Mouse (Mus musculus): Measurements from ENCODE around the gene H2afj. TPM values are rescaled to one million over a fixed set of nuclear protein-coding genes. Genes with fewer than 3 reads are reported as not detected.
"Not testable (repeated sequence)": the region's sequence is repeated elsewhere in the genome, so short reads cannot be mapped to it uniquely, and the experiment has no call there.

The H2afj gene
- total RNA-seq, 2 experiments from 2014 or later, result 12.4 to 13.8 TPM

- H3K27ac ChIP-seq, result no peak overlapping the region
- intact Hi-C loops (cut with DNase I), result no loop called here
- no peak for TF ChIP-seq CTCF (IDR thresholded peaks at IDR 0.05)
- DNase-seq, result no peak
- no peak overlapping the region for H3K4me3 ChIP-seq
Measured at GRCm38 (mm10) chr6:136795850-136796249, 12.2 kb upstream of the H2afj start.

- H3K27ac ChIP-seq; H3K4me3 ChIP-seq; DNase-seq; intact Hi-C loops (cut with DNase I): not testable (repeated sequence)
Measured at GRCm38 (mm10) chr6:136797874-136798693, 10.0 kb upstream of the H2afj start.

GRCm38 (mm10) chr6:136800710-136801109 lies 7.3 kb upstream of the H2afj start:
- no peak for DNase-seq
- intact Hi-C loops (cut with DNase I), result loop anchor here (10.0 kb wide), 1 partner anchor 256 kb away; no protein-coding TSS in a partner anchor
- H3K4me3 ChIP-seq, result no peak overlapping the region
- H3K27ac ChIP-seq, result no peak overlapping the region
- no peak for TF ChIP-seq CTCF (IDR thresholded peaks at IDR 0.05)

GRCm38 (mm10) chr6:136801274-136801673 lies 6.8 kb upstream of the H2afj start:
- TF ChIP-seq CTCF (IDR thresholded peaks at IDR 0.05), result no peak
- DNase-seq, result no peak
- intact Hi-C loops (cut with DNase I), result loop anchor here (10.0 kb wide), 1 partner anchor 256 kb away; no protein-coding TSS in a partner anchor
- Histone ChIP-seq H3K4me3 (no peak overlapping the region), H3K27ac (no peak overlapping the region)

- no peak for TF ChIP-seq CTCF (IDR thresholded peaks at IDR 0.05)
- no peak for DNase-seq
- intact Hi-C loops (cut with DNase I), result loop anchor here (10.0 kb wide), 1 partner anchor 258 kb away; no protein-coding TSS in a partner anchor
- peak overlapping the region; percentile 98 for H3K27ac ChIP-seq
- H3K4me3 ChIP-seq, result peak overlapping the region; percentile 74
Measured at GRCm38 (mm10) chr6:136803093-136803738, 4.8 kb upstream of the H2afj start.

- peak within 1 kb of the TSS; percentile 74 for H3K4me3 ChIP-seq
- no peak for TF ChIP-seq CTCF (IDR thresholded peaks at IDR 0.05)
- peak within 1 kb of the TSS; percentile 98 for H3K27ac ChIP-seq
- DNase-seq, result peak; percentile 94
- intact Hi-C loops (cut with DNase I), result loop anchor here (1.0 to 10.0 kb wide), 2 partner anchors 23 to 259 kb away; partner anchors contain the start of gene BC049715
Measured at GRCm38 (mm10) chr6:136803739-136804633, 4.1 kb upstream of the H2afj start, which contains the start of gene Hist4h4. TSS of gene Hist4h4 (minus strand) at chr6:136804415.

GRCm38 (mm10) chr6:136804705-136805408 lies 3.2 kb upstream of the H2afj start:
- TF ChIP-seq CTCF (IDR thresholded peaks at IDR 0.05), result no peak
- H3K4me3 ChIP-seq, result peak overlapping the region; percentile 74
- intact Hi-C loops (cut with DNase I), result loop anchor here (1.0 to 10.0 kb wide), 2 partner anchors 22 to 260 kb away; partner anchors contain the start of gene BC049715
- H3K27ac ChIP-seq, result peak overlapping the region; percentile 98
- no peak for DNase-seq

- intact Hi-C loops (cut with DNase I), result loop anchor here (10.0 kb wide), 1 partner anchor 261 kb away; no protein-coding TSS in a partner anchor
- Histone ChIP-seq H3K4me3 (no peak overlapping the region), H3K27ac (peak overlapping the region; percentile 98)
- DNase-seq, result no peak
- no peak for TF ChIP-seq CTCF (IDR thresholded peaks at IDR 0.05)
Measured at GRCm38 (mm10) chr6:136805409-136805775, 2.7 kb upstream of the H2afj start.

GRCm38 (mm10) chr6:136806819-136807218 lies 1.2 kb upstream of the H2afj start:
- no peak overlapping the region for H3K4me3 ChIP-seq
- no peak for TF ChIP-seq CTCF (IDR thresholded peaks at IDR 0.05)

GRCm38 (mm10) chr6:136807395-136808013 lies 540 bp upstream of the H2afj start:
- intact Hi-C loops (cut with DNase I), result loop anchor here (10.0 kb wide), 1 partner anchor 263 kb away; no protein-coding TSS in a partner anchor
- Histone ChIP-seq H3K4me3 (peak overlapping the region; percentile 93), H3K27ac (peak overlapping the region; percentile 90)
- no peak for TF ChIP-seq CTCF (IDR thresholded peaks at IDR 0.05)
- no peak for DNase-seq

More at GRCm38 (mm10) chr6:136806819-136807218, 1.2 kb upstream of the H2afj start:
- DNase-seq, result no peak
- intact Hi-C loops (cut with DNase I), result loop anchor here (10.0 kb wide), 1 partner anchor 262 kb away; no protein-coding TSS in a partner anchor
- no peak overlapping the region for H3K27ac ChIP-seq

GRCm38 (mm10) chr6:136808631-136809046 lies 595 bp downstream of the H2afj start:
- no peak for TF ChIP-seq CTCF (IDR thresholded peaks at IDR 0.05)
- peak overlapping the region; percentile 93 for H3K4me3 ChIP-seq
- peak overlapping the region; percentile 90 for H3K27ac ChIP-seq
- intact Hi-C loops (cut with DNase I), result loop anchor here (10.0 kb wide), 1 partner anchor 264 kb away; no protein-coding TSS in a partner anchor
- DNase-seq, result no peak

All from gastrocnemius, adult 2 months (tissue).